Mouse (Mus musculus) hindbrain, postnatal 0 days (tissue): ENCODE data around the gene Ifna15. TPM values are rescaled to one million over a fixed set of nuclear protein-coding genes. Genes with fewer than 3 reads are reported as not detected.

ENCODE experiments used
- ATAC-seq: fragments of 200-750 bp; cut with Nextera tagmentation; 2 replicates; pipeline ENCODE4 v1.8.0; 2017; ENCODE audit warnings: mild to moderate bottlenecking, moderate TSS enrichment, moderate library complexity
- DNase-seq: peaks from one replicate; pipeline ENCODE4 v3.0.0-alpha.2; 2015; ENCODE audit warnings: low spot score
- H3K27ac ChIP-seq: fragments of 300-500 bp; sonication (generic); 2 replicates; pipeline ENCODE4 v1.5.1; 2014; ENCODE audit warnings: mild to moderate bottlenecking
- H3K27me3 ChIP-seq: fragments of 300-500 bp; sonication (generic); 2 replicates; pipeline ENCODE4 v1.6.1; 2014; ENCODE audit warnings: low read length, mixed read lengths; ENCODE audit not compliant: insufficient read depth
- H3K36me3 ChIP-seq: fragments of 300-500 bp; sonication (generic); 2 replicates; pipeline ENCODE4 v1.6.1; 2014; ENCODE audit warnings: low read length, mixed read lengths; ENCODE audit not compliant: insufficient read depth
- H3K4me1 ChIP-seq: fragments of 300-500 bp; sonication (generic); 2 replicates; pipeline ENCODE4 v1.6.1; 2014; ENCODE audit warnings: antibody characterized with exemption, low read length, mixed read lengths; ENCODE audit not compliant: insufficient read depth
- H3K4me2 ChIP-seq: fragments of 300-500 bp; sonication (generic); 2 replicates; pipeline ENCODE4 v1.6.1; 2014; ENCODE audit warnings: low read depth, mild to moderate bottlenecking, low read length, moderate library complexity, mixed read lengths
- H3K4me3 ChIP-seq: fragments of 300-500 bp; sonication (generic); 2 replicates; pipeline ENCODE4 v1.5.1; 2014; ENCODE audit warnings: low read length
- H3K9ac ChIP-seq: fragments of 300-500 bp; sonication (generic); replicated peaks from 2 replicates; pipeline ENCODE4 v1.6.1; 2014; ENCODE audit warnings: mild to moderate bottlenecking, low read length, moderate library complexity, mixed read lengths
- H3K9me3 ChIP-seq: fragments of 300-500 bp; sonication (generic); 2 replicates; pipeline ENCODE4 v1.6.1; 2016; ENCODE audit warnings: low read length, mixed read lengths
- CTCF ChIP-seq: IDR thresholded peaks from 2 replicates; pipeline ENCODE4 v1.5.1; 2016; ENCODE audit warnings: antibody characterized with exemption, control low read depth, low read depth
- WGBS: fragments of 180-500 bp; shearing (Covaris S2); extraction: QIAGEN DNeasy Blood & Tissue Kit; methylation state at CpG from one replicate; pipeline ENCODE4 v1.1.7; 2014; 5-methylcytosine and 5-hydroxymethylcytosine counted together
- polyA plus RNA-seq: library from polyadenylated mRNA; unstranded; fragments of >200 nt; fragmentation: Nextera tagmentation; extraction: Ambion mirVana; gene quantifications from 2 replicates; pipeline ENCODE4 v1.2.1, GENCODE M21; 2015
- total RNA-seq: library from RNA; depleted of rRNA; stranded (reverse); fragments of >200 nt; gene quantifications from 2 replicates; pipeline ENCODE4 v1.2.3, GENCODE M21; 2014; rRNA removed

Gene Ifna15
- total and polyA plus RNA-seq, 2 experiments from 2014 or later: not detected

- Histone ChIP-seq H3K36me3 (no peaks in the 10 kb centered on the region), H3K4me3 (no peak overlapping the region), H3K4me2 (no peak overlapping the region), H3K27me3 (no peaks in the 10 kb centered on the region), H3K4me1 (no peaks in the 10 kb centered on the region), H3K9ac (no peak overlapping the region), H3K27ac (no peak overlapping the region), H3K9me3 (no peaks in the 10 kb centered on the region)
- DNase-seq (no peak), ATAC-seq (no peak)
- 43% methylated on average over 2 of the region's 2 CpGs for WGBS
- TF ChIP-seq CTCF: no peak
These were observed 42.8 kb downstream of the Ifna15 start for GRCm38 (mm10) chr4:88515250-88515649.

- no peak overlapping the region for H3K4me3 ChIP-seq
- no peak overlapping the region for H3K27ac ChIP-seq
- H3K9ac ChIP-seq: no peak overlapping the region
- 35% methylated on average over 4 of the region's 4 CpGs for WGBS
- no peak for ATAC-seq
- no peaks in the 10 kb centered on the region for H3K9me3 ChIP-seq
- H3K36me3 ChIP-seq: no peaks in the 10 kb centered on the region
- no peaks in the 10 kb centered on the region for H3K27me3 ChIP-seq
- H3K4me2 ChIP-seq: no peak overlapping the region
- TF ChIP-seq CTCF: peak; percentile 78
- peak; percentile 56 for DNase-seq
- H3K4me1 ChIP-seq: no peaks in the 10 kb centered on the region
These were observed 43.6 kb downstream of the Ifna15 start for GRCm38 (mm10) chr4:88514403-88514802.

- DNase-seq (no peak), ATAC-seq (no peak)
- no peaks in the 10 kb centered on the region for H3K36me3 ChIP-seq
- no peaks in the 10 kb centered on the region for H3K9me3 ChIP-seq
- WGBS: 94% methylated on average over 4 of the region's 4 CpGs
- H3K27me3 ChIP-seq: no peaks in the 10 kb centered on the region
- no peaks in the 10 kb centered on the region for H3K4me1 ChIP-seq
- H3K4me3 ChIP-seq: no peak overlapping the region
- H3K9ac ChIP-seq: no peak overlapping the region
- no peak overlapping the region for H3K4me2 ChIP-seq
- H3K27ac ChIP-seq: no peak overlapping the region
- no peak for TF ChIP-seq CTCF
These were observed 44.3 kb downstream of the Ifna15 start for GRCm38 (mm10) chr4:88513743-88514142.

Other genes with a start within 250 kb of the Ifna15 start
- gene Hacd4, start 119.3 kb downstream of the Ifna15 start, total RNA-seq: 4.4 and 5.3 TPM in 2 replicates
- gene Hacd4, start 119.3 kb downstream of the Ifna15 start, polyA plus RNA-seq: 4.9 and 5.0 TPM in 2 replicates
- gene Ifnb1, start 35.5 kb downstream of the Ifna15 start, total RNA-seq: not detected in 2 replicates
- gene Ifnb1, start 35.5 kb downstream of the Ifna15 start, polyA plus RNA-seq: not detected in 2 replicates
- not detected in 2 replicates for gene Ifna14, start 13.6 kb upstream of the Ifna15 start, total RNA-seq
- not detected in 2 replicates for gene Ifna14, start 13.6 kb upstream of the Ifna15 start, polyA plus RNA-seq
- not detected in 2 replicates for gene Ifna9, start 34.1 kb upstream of the Ifna15 start, total RNA-seq
- gene Ifna9, start 34.1 kb upstream of the Ifna15 start, polyA plus RNA-seq: not detected in 2 replicates
- gene Ifna12, start 45.1 kb upstream of the Ifna15 start, total RNA-seq: not detected in 2 replicates
- not detected in 2 replicates for gene Ifna12, start 45.1 kb upstream of the Ifna15 start, polyA plus RNA-seq
- not detected in 2 replicates for gene C87499, start 76.2 kb upstream of the Ifna15 start, total RNA-seq
- gene C87499, start 76.2 kb upstream of the Ifna15 start, polyA plus RNA-seq: not detected in 2 replicates
- gene Ifna13, start 86.2 kb upstream of the Ifna15 start, total RNA-seq: not detected in 2 replicates
- gene Ifna13, start 86.2 kb upstream of the Ifna15 start, polyA plus RNA-seq: not detected in 2 replicates
- gene Ifna16, start 118.7 kb upstream of the Ifna15 start, total RNA-seq: not detected in 2 replicates
- gene Ifna16, start 118.7 kb upstream of the Ifna15 start, polyA plus RNA-seq: not detected in 2 replicates
- gene Ifna2, start 125.7 kb upstream of the Ifna15 start, total RNA-seq: not detected in 2 replicates
- not detected in 2 replicates for gene Ifna2, start 125.7 kb upstream of the Ifna15 start, polyA plus RNA-seq
- gene Ifnab, start 133.1 kb upstream of the Ifna15 start, total RNA-seq: not detected in 2 replicates
- not detected in 2 replicates for gene Ifnab, start 133.1 kb upstream of the Ifna15 start, polyA plus RNA-seq
- 0.18 and 2.2 TPM in 2 replicates for gene Gm26566, start 163.6 kb upstream of the Ifna15 start, total RNA-seq
- gene Gm26566, start 163.6 kb upstream of the Ifna15 start, polyA plus RNA-seq: 1.4 and 1.5 TPM in 2 replicates
- 140 TPM in 2 replicates for gene Klhl9, start 164.2 kb upstream of the Ifna15 start, total RNA-seq
- 73.1 and 78.8 TPM in 2 replicates for gene Klhl9, start 164.2 kb upstream of the Ifna15 start, polyA plus RNA-seq
- gene Gm13271, start 196.6 kb upstream of the Ifna15 start, total RNA-seq: not detected in 2 replicates
- gene Gm13271, start 196.6 kb upstream of the Ifna15 start, polyA plus RNA-seq: not detected in 2 replicates
- not detected in 2 replicates for gene Gm13283, start 201.9 kb upstream of the Ifna15 start, total RNA-seq
- gene Gm13283, start 201.9 kb upstream of the Ifna15 start, polyA plus RNA-seq: not detected in 2 replicates
- gene Gm13290, start 215.6 kb upstream of the Ifna15 start, total RNA-seq: not detected in 2 replicates
- not detected in 2 replicates for gene Gm13290, start 215.6 kb upstream of the Ifna15 start, polyA plus RNA-seq
- not detected in 2 replicates for gene Gm13289, start 218.7 kb upstream of the Ifna15 start, total RNA-seq
- gene Gm13289, start 218.7 kb upstream of the Ifna15 start, polyA plus RNA-seq: not detected in 2 replicates
- not detected in 2 replicates for gene Gm13272, start 221.6 kb upstream of the Ifna15 start, total RNA-seq
- not detected in 2 replicates for gene Gm13272, start 221.6 kb upstream of the Ifna15 start, polyA plus RNA-seq
- not detected in 2 replicates for gene Ifnz, start 223.9 kb upstream of the Ifna15 start, total RNA-seq
- gene Ifnz, start 223.9 kb upstream of the Ifna15 start, polyA plus RNA-seq: not detected in 2 replicates
- gene Gm13276, start 227.5 kb upstream of the Ifna15 start, total RNA-seq: not detected in 2 replicates
- not detected in 2 replicates for gene Gm13276, start 227.5 kb upstream of the Ifna15 start, polyA plus RNA-seq
- not detected in 2 replicates for gene Gm13277, start 230.4 kb upstream of the Ifna15 start, total RNA-seq
- gene Gm13277, start 230.4 kb upstream of the Ifna15 start, polyA plus RNA-seq: not detected in 2 replicates
- gene Gm13278, start 233.3 kb upstream of the Ifna15 start, total RNA-seq: not detected in 2 replicates
- not detected in 2 replicates for gene Gm13278, start 233.3 kb upstream of the Ifna15 start, polyA plus RNA-seq
- gene Gm13275, start 236.2 kb upstream of the Ifna15 start, total RNA-seq: not detected in 2 replicates
- gene Gm13275, start 236.2 kb upstream of the Ifna15 start, polyA plus RNA-seq: not detected in 2 replicates
- not detected in 2 replicates for gene Gm13279, start 239.2 kb upstream of the Ifna15 start, total RNA-seq
- not detected in 2 replicates for gene Gm13279, start 239.2 kb upstream of the Ifna15 start, polyA plus RNA-seq
- not detected in 2 replicates for gene Gm13285, start 241.4 kb upstream of the Ifna15 start, total RNA-seq
- gene Gm13285, start 241.4 kb upstream of the Ifna15 start, polyA plus RNA-seq: 0.14 TPM in 1 of 2 replicates, not detected in the other
- gene Gm13287, start 245.0 kb upstream of the Ifna15 start, total RNA-seq: not detected in 2 replicates
- gene Gm13287, start 245.0 kb upstream of the Ifna15 start, polyA plus RNA-seq: not detected in 2 replicates
- not detected in 2 replicates for gene Gm13288, start 247.3 kb upstream of the Ifna15 start, total RNA-seq
- not detected in 2 replicates for gene Gm13288, start 247.3 kb upstream of the Ifna15 start, polyA plus RNA-seq